Mouse (Mus musculus): ENCODE data around the gene Zfp524.

The Zfp524 gene

GRCm38 (mm10) chr7:5052438-5052837, 38.2 kb downstream of the Zfp524 start:
- DNase-seq = peak; percentile 25 to 30

- DNase-seq = peak in 1 of 2 experiments; percentile 18
Measured at GRCm38 (mm10) chr7:5052931-5053343, 38.7 kb downstream of the Zfp524 start.

DNA sequence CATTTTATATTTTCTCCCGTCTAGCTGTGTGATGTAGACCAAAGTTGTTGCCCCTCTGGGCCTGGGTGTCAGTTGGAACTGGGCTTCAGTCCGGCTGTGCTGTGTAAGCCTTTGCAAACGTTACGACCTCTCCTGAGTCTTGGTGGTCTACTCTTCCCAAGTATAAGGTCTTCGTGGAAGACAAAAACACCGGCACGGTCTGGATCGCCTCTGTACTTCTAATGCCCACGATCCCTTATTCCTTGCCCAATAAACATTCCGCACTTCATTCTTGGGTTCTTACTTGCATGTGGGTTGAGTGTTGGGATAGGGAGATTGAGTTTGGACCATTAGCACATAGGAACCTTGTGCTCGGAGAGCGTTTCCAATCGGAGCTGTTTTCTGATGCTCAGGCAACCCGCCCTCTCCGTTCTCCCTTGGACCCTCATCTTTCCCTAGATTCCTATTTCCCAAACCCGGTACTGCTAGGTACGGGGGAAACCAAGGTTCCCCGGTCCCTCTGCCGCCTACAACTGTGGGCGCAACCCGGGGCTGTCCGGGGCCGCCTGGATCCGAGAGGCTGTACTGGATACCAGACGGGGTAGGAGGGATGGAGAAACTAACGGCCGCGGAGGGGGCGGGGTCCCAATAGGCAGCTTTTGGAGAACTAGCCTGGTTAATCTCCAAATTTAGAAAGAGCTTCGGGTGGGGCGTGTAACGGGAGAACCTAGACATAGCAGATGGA, 39.4 kb downstream of the Zfp524 start:
- DNase-seq = no peak

- DNase-seq = no peak
Measured at GRCm38 (mm10) chr7:5056651-5057263, 42.5 kb downstream of the Zfp524 start.

DNA sequence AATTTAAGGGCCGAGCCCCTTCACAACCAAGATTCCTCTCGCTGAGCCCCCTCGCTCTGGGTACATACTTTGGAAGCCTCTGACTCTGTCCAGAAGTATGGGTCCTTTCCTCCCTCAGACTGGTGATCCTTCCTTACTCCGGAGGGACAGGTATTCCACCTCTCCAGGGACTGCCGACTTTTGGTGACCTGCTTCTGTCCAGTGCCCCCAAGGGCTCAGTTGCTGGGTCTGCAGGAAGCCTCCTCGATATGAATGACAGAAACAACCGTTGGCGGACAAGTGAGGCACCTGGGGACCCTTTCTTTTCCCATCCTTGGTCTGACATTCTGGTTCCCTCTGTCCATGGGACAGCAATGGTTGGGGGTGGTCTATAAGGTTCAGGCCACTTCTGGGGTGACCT, 43.2 kb downstream of the Zfp524 start:
- no peak for DNase-seq

DNA sequence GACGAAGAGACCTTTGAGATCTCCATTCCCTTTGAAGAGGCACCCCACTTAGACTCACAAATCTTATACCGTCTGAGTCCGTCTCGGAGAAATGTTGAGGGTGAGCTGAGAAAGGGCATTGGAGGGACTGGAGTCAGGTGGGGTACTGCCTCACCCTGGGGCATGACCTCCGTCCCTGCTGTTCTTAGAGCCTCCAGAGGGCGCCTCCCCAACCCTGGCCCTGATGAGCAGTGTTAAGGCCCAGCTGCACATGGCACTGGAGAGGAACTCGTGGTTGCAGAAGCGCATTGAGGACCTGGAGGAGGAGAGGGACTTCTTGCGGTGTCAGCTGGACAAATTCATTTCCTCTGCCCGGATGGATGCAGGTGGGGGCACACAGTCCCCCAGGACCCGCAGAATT, 43.6 kb downstream of the Zfp524 start:
- DNase-seq = peak; percentile 56 to 57

DNA sequence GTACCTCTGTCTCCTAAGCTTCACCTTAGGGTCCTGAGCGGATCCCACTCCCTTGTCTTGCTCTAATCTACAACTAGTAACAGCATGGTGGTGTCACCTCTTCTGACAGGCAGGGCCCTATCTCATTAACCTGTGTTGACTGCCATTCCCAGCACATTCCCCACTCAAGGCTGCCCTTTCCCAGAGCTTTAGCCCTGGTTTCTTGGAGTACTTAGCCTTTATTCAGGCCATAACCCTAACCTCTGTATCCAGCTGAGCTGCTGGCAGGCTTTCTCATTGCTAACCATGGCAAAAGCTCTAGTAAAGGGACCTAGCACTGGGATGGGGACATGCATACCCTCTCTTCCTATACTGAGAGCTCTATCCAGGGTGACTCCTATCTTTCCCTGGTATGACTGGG, 44.4 kb downstream of the Zfp524 start:
- no peak for DNase-seq

- no peak for DNase-seq
Measured at GRCm38 (mm10) chr7:5059421-5059820, 45.2 kb downstream of the Zfp524 start.

GRCm38 (mm10) chr7:5060239-5060731, 46.1 kb downstream of the Zfp524 start:
- DNase-seq = peak; percentile 72 to 74

DNA sequence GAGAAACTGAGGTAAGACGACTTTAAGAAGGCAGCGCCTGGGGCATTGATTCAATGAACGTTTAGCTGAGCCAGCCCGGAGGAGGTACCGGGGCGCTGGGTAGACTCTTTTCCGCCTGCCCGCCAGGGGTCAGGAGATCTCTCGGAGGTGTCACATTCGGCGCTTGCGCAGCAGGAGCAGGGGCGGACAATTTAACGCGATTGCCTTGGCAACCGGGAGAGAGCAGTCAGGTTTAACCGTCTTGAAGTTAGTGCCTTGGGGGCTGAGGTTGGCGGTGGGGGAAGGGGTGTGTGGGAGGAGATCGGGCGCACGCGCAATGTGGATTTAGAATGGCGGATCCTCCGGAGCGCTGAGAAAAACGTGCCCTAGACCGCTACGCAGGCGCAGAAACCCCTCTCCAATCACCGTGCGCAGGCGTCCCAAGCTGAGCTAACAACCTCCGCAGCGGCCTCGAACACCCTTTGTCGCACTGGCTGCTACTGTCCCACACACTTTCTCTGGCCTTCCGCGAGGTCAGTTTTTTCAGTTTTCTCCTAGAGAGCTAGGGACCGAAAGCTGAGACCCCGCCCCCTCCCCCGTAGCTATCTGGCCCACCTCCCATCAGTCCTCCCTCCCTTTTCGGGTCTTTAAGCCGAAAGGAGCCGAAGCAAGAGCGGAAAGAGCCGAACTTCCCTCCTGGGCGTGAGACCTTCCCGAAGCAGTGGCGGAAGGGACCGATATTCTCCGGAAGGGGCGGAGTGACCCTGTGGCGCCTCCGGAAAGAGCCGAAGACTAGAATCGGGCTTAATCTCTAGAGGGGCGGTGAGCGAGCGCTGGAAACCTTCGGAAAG, 46.9 kb downstream of the Zfp524 start:
- peak; percentile 95 for DNase-seq

GRCm38 (mm10) chr7:5061774-5062359, 47.7 kb downstream of the Zfp524 start, which contains the start of gene U2af2:
U2af2 (plus strand) TSS chr7:5062143.
- DNase-seq = peak; percentile 95

- DNase-seq = peak; percentile 80
Measured at GRCm38 (mm10) chr7:5062360-5063001, 48.3 kb downstream of the Zfp524 start.

GRCm38 (mm10) chr7:5064886-5065285, 50.7 kb downstream of the Zfp524 start:
- DNase-seq = no peak
